In genomic region chr13:35969829-35970228, GRCm38 (mm10) we compare ENCODE assay signal across 9 mouse cellular contexts. TPM values are rescaled to one million over a fixed set of nuclear protein-coding genes. Genes with fewer than 3 reads are reported as not detected.
DNase-seq lines count a peak whose midpoint lies in the region; ATAC-seq and TF ChIP-seq lines count a peak whose summit lies in the region.
"Had no signal": no experiment of that assay in that cellular context is flagged by ENCODE, and none has a peak within 500 bp of the region (broad histone marks: within the 10 kb centered on the region; RNA-seq: fewer than 3 reads in every experiment).

No protein-coding gene starts in this region.

- H3K9me3 ChIP-seq in kidney, embryonic 15.5 days (replicated peaks): no peaks in the 10 kb centered on the region
- no peaks in the 10 kb centered on the region for H3K9me3 ChIP-seq in limb, embryonic 11.5 days (ENCODE audit: control insufficient read depth, low read length)
- no peaks in the 10 kb centered on the region for H3K9me3 ChIP-seq in neural tube, embryonic 12.5 days

- WGBS in kidney, embryonic 15.5 days: 29% methylated on average over 9 of the region's 9 CpGs
- 24% methylated on average over 9 of the region's 9 CpGs for WGBS in limb, embryonic 11.5 days
- 27% methylated on average over 9 of the region's 9 CpGs for WGBS in neural tube, embryonic 12.5 days

- peaks cover 37% of the 10 kb centered on the region for H3K27me3 ChIP-seq in kidney, embryonic 15.5 days
- peaks cover 3% of the 10 kb centered on the region; the same call in 1 of the 2 replicates for H3K27me3 ChIP-seq in limb, embryonic 11.5 days (ENCODE audit: control insufficient read depth, insufficient read depth, low read length)
- H3K27me3 ChIP-seq in neural tube, embryonic 12.5 days (replicated peaks): peaks cover 33% of the 10 kb centered on the region

- H3K27ac ChIP-seq in kidney, embryonic 15.5 days: no peak overlapping the region
- no peak overlapping the region for H3K27ac ChIP-seq in embryonic fibroblast, embryonic 13.5 days (ENCODE audit: insufficient read depth, low read length)
- no peak overlapping the region for H3K27ac ChIP-seq in limb, embryonic 11.5 days (replicated peaks; ENCODE audit: low read depth, low read length)
- no peak overlapping the region for H3K27ac ChIP-seq in neural tube, embryonic 12.5 days

- H3K4me3 ChIP-seq in kidney, embryonic 15.5 days (replicated peaks): peak overlapping the region; percentile 64
- H3K4me3 ChIP-seq in embryonic fibroblast, embryonic 13.5 days (ENCODE audit: insufficient read depth, low read length): peak overlapping the region; percentile 52; the same call in 1 of the 2 replicates
- peak overlapping the region; percentile 61; the same call in 1 of the 2 replicates for H3K4me3 ChIP-seq in limb, embryonic 11.5 days (ENCODE audit: low read depth, low read length)
- peak overlapping the region; percentile 58; the same call in 1 of the 2 replicates for H3K4me3 ChIP-seq in neural tube, embryonic 12.5 days

- no peak for TF ChIP-seq CTCF in embryonic fibroblast, embryonic 13.5 days (IDR thresholded peaks at IDR 0.05; ENCODE audit: borderline replicate concordance, insufficient read depth, low read length)

- peaks cover 21% of the 10 kb centered on the region for H3K4me1 ChIP-seq in kidney, embryonic 15.5 days
- no peaks in the 10 kb centered on the region for H3K4me1 ChIP-seq in embryonic fibroblast, embryonic 13.5 days (ENCODE audit: control insufficient read depth, insufficient read depth, low read length)
- 0 out of 2 replicates have a peak, but pooled peaks cover 3% of the 10 kb centered on the region for H3K4me1 ChIP-seq in limb, embryonic 11.5 days (ENCODE audit: control insufficient read depth, insufficient read depth, low read length)
- H3K4me1 ChIP-seq in neural tube, embryonic 12.5 days: peaks cover 22% of the 10 kb centered on the region; the same call in 1 of the 2 replicates

- no peak for DNase-seq in kidney, postnatal 25 days
- DNase-seq in limb, embryonic 11.5 days (ENCODE audit: low spot score): no peak
- no peak for DNase-seq in left cerebral cortex, postnatal 10 days (ENCODE audit: extremely low spot score in 1 of 2, low spot score in 2 of 2)
- no peak for DNase-seq in cerebellum, postnatal 36 days
- DNase-seq: lung, postnatal 14 days had no signal

- no peak overlapping the region for H3K9ac ChIP-seq in kidney, embryonic 15.5 days
- H3K9ac ChIP-seq in limb, embryonic 11.5 days (ENCODE audit: low read length): no peak overlapping the region
- H3K9ac ChIP-seq in neural tube, embryonic 12.5 days: no peak overlapping the region

- H3K36me3 ChIP-seq in kidney, embryonic 15.5 days: no peaks in the 10 kb centered on the region
- H3K36me3 ChIP-seq in limb, embryonic 11.5 days (ENCODE audit: control insufficient read depth, insufficient read depth, low read length): no peaks in the 10 kb centered on the region
- H3K36me3 ChIP-seq in neural tube, embryonic 12.5 days: no peaks in the 10 kb centered on the region

- no peak for TF ChIP-seq POLR2A in embryonic fibroblast, embryonic 13.5 days (IDR thresholded peaks at IDR 0.05; ENCODE audit: low read depth, low read length)

- intact Hi-C loops in left cerebral cortex, postnatal 10 days (cut with DNase I): no loop called here

- H3K4me2 ChIP-seq in kidney, embryonic 15.5 days: peak overlapping the region; percentile 100
- peak overlapping the region; percentile 99 for H3K4me2 ChIP-seq in limb, embryonic 11.5 days (ENCODE audit: low read depth, severe bottlenecking)
- peak overlapping the region; percentile 100 for H3K4me2 ChIP-seq in neural tube, embryonic 12.5 days (replicated peaks)

- ATAC-seq in kidney, embryonic 15.5 days (replicated peaks; ENCODE audit: low FRiP score): no peak
- no peak for ATAC-seq in limb, embryonic 11.5 days (ENCODE audit: insufficient number of reproducible peaks, low FRiP score, low TSS enrichment, low read depth)
- ATAC-seq in neural tube, embryonic 12.5 days (ENCODE audit: low FRiP score, low read depth): no peak
- no peak for ATAC-seq in megakaryocyte-erythroid progenitor cell, adult 5-6 weeks (replicated peaks; ENCODE audit: low FRiP score, low TSS enrichment, poor library complexity, severe bottlenecking)

RNA-seq across cellular contexts. Expression of gene Ppp1r3g, which starts 11.2 kb away (rescaled TPM):
- 0.49 and 1.0 TPM in 2 replicates for polyA plus RNA-seq in kidney, embryonic 15.5 days (2015; fragmentation: Nextera tagmentation; extraction: Ambion mirVana)
- not detected in 2 replicates for polyA plus RNA-seq in embryonic fibroblast, embryonic 13.5 days (2011; ENCODE audit: insufficient read length, low read depth, missing spikeins)
- 0.92 and 1.6 TPM in 2 replicates for polyA plus RNA-seq in limb, embryonic 11.5 days (2014; fragmentation: Nextera tagmentation; extraction: Ambion mirVana)
- 0.44 and 0.96 TPM in 2 replicates for polyA plus RNA-seq in neural tube, embryonic 12.5 days (2016; fragmentation: Nextera tagmentation; extraction: Ambion mirVana)
- not detected in 2 replicates for total RNA-seq in megakaryocyte-erythroid progenitor cell, adult 5-6 weeks (2014; fragmentation: Nextera tagmentation)
- not detected in 2 replicates for total RNA-seq in megakaryocyte-erythroid progenitor cell, adult 5-6 weeks (2017)
- total RNA-seq in left cerebral cortex, postnatal 10 days (2021): 10 to 100 TPM in 1 of 2 experiments, 1 to 10 TPM in 1; 5.9 to 11.7 TPM
